Mouse (Mus musculus) forebrain, postnatal 0 days (tissue): ENCODE measurements at regions not wholly inside any gene's neighbourhood (a gene's known extent, or its start where the extent isn't known, plus 50 kb on each side); places are given as distances from the start of the nearest gene placed in this dataset.

ENCODE experiments used
- ATAC-seq: fragments of 200-750 bp; cut with Nextera tagmentation; 2 replicates; pipeline ENCODE4 v1.8.0; 2017; ENCODE audit warnings: mild to moderate bottlenecking, moderate library complexity
- DNase-seq: peaks from one replicate; pipeline ENCODE4 v3.0.0-alpha.2; 2015
- H3K27ac ChIP-seq: fragments of 300-500 bp; sonication (generic); 2 replicates; pipeline ENCODE4 v1.5.1; 2014; ENCODE audit warnings: low read depth, mild to moderate bottlenecking, antibody characterized with exemption, low read length, moderate library complexity, mixed read lengths
- H3K27me3 ChIP-seq: fragments of 300-500 bp; sonication (generic); 2 replicates; pipeline ENCODE4 v1.6.1; 2014; ENCODE audit warnings: mild to moderate bottlenecking, low read length, mixed read lengths; ENCODE audit not compliant: insufficient read depth
- H3K36me3 ChIP-seq: fragments of 300-500 bp; sonication (generic); 2 replicates; pipeline ENCODE4 v1.6.1; 2014; ENCODE audit warnings: mild to moderate bottlenecking, moderate library complexity; ENCODE audit not compliant: insufficient read depth
- H3K4me1 ChIP-seq: fragments of 300-500 bp; sonication (generic); 2 replicates; pipeline ENCODE4 v1.6.1; 2014; ENCODE audit warnings: antibody characterized with exemption; ENCODE audit not compliant: insufficient read depth
- H3K4me2 ChIP-seq: fragments of 300-500 bp; sonication (generic); 2 replicates; pipeline ENCODE4 v1.6.1; 2014; ENCODE audit warnings: low read depth, mild to moderate bottlenecking, moderate library complexity
- H3K4me3 ChIP-seq: fragments of 300-500 bp; sonication (generic); 2 replicates; pipeline ENCODE4 v1.5.1; 2014; ENCODE audit warnings: low read depth, low read length, mixed read lengths
- H3K9ac ChIP-seq: fragments of 300-500 bp; sonication (generic); 2 replicates; pipeline ENCODE4 v1.6.1; 2014; ENCODE audit warnings: mild to moderate bottlenecking
- H3K9me3 ChIP-seq: fragments of 300-500 bp; sonication (generic); 2 replicates; pipeline ENCODE4 v1.6.1; 2016; ENCODE audit warnings: low read length
- CTCF ChIP-seq: sonication (generic); IDR thresholded peaks from 2 replicates; pipeline ENCODE4 v1.5.1; 2016; ENCODE audit warnings: antibody characterized with exemption, control low read depth, low read depth
- WGBS: fragments of 180-500 bp; shearing (Covaris S2); extraction: QIAGEN DNeasy Blood & Tissue Kit; methylation state at CpG from one replicate; pipeline ENCODE4 v1.1.7; 2014; 5-methylcytosine and 5-hydroxymethylcytosine counted together

GRCm38 (mm10) chr16:21332411-21332810 lies 90.5 kb upstream of the Vps8 start:
- no peaks in the 10 kb centered on the region for H3K9me3 ChIP-seq
- peak overlapping the region; percentile 57 for H3K4me3 ChIP-seq
- peaks cover 11% of the 10 kb centered on the region; the same call in 1 of the 2 replicates for H3K4me1 ChIP-seq
- DNase-seq (no peak), ATAC-seq (no peak)
- no peaks in the 10 kb centered on the region for H3K27me3 ChIP-seq
- H3K27ac ChIP-seq, result peak overlapping the region; percentile 99
- TF ChIP-seq CTCF, result no peak
- H3K4me2 ChIP-seq, result peak overlapping the region; percentile 74
- peak overlapping the region; percentile 87 for H3K9ac ChIP-seq
- no peaks in the 10 kb centered on the region for H3K36me3 ChIP-seq
- WGBS, result 47% methylated on average over 7 of the region's 7 CpGs

GRCm38 (mm10) chr16:21332862-21333222 lies 90.1 kb upstream of the Vps8 start:
- DNase-seq (no peak), ATAC-seq (no peak; the same call in 1 of the 2 replicates)
- H3K9me3 ChIP-seq, result no peaks in the 10 kb centered on the region
- peak overlapping the region; percentile 87 for H3K9ac ChIP-seq
- H3K4me2 ChIP-seq, result peak overlapping the region; percentile 74
- no peaks in the 10 kb centered on the region for H3K36me3 ChIP-seq
- TF ChIP-seq CTCF, result no peak
- peaks cover 11% of the 10 kb centered on the region; the same call in 1 of the 2 replicates for H3K4me1 ChIP-seq
- H3K27me3 ChIP-seq, result no peaks in the 10 kb centered on the region
- H3K4me3 ChIP-seq, result peak overlapping the region; percentile 57
- 1% methylated on average over 14 of the region's 14 CpGs for WGBS
- H3K27ac ChIP-seq, result peak overlapping the region; percentile 99

- ATAC-seq (peak; percentile 96), DNase-seq (peak; percentile 95)
- Histone ChIP-seq H3K4me3 (peak overlapping the region; percentile 57), H3K9ac (peak overlapping the region; percentile 87), H3K4me2 (peak overlapping the region; percentile 74), H3K4me1 (peaks cover 11% of the 10 kb centered on the region; the same call in 1 of the 2 replicates), H3K9me3 (no peaks in the 10 kb centered on the region), H3K27me3 (no peaks in the 10 kb centered on the region), H3K27ac (peak overlapping the region; percentile 99), H3K36me3 (no peaks in the 10 kb centered on the region)
- 1% methylated on average over 44 of the region's 44 CpGs for WGBS
- TF ChIP-seq CTCF, result peak; percentile 23; the same call in 1 of the 2 replicates
Observed at GRCm38 (mm10) chr16:21333223-21333951, 89.5 kb upstream of the Vps8 start.

- no peak overlapping the region for H3K4me3 ChIP-seq
- peak; percentile 16 for ATAC-seq
- no peak overlapping the region for H3K4me2 ChIP-seq
- no peaks in the 10 kb centered on the region for H3K27me3 ChIP-seq
- TF ChIP-seq CTCF, result no peak
- H3K27ac ChIP-seq, result peak overlapping the region; percentile 76
- DNase-seq, result no peak
- H3K36me3 ChIP-seq, result no peaks in the 10 kb centered on the region
- peak overlapping the region; percentile 10; the same call in 1 of the 2 replicates for H3K9ac ChIP-seq
- no peaks in the 10 kb centered on the region for H3K9me3 ChIP-seq
- H3K4me1 ChIP-seq, result peaks cover 11% of the 10 kb centered on the region; the same call in 1 of the 2 replicates
- 22% methylated on average over 6 of the region's 6 CpGs for WGBS
Observed at GRCm38 (mm10) chr16:21339061-21339459, 83.9 kb upstream of the Vps8 start.

GRCm38 (mm10) chr16:21339460-21340081 lies 83.3 kb upstream of the Vps8 start:
- no peak overlapping the region for H3K4me2 ChIP-seq
- DNase-seq (peak; percentile 80), ATAC-seq (peak; percentile 95)
- H3K4me1 ChIP-seq, result peaks cover 9% of the 10 kb centered on the region; the same call in 1 of the 2 replicates
- H3K4me3 ChIP-seq, result no peak overlapping the region
- peak overlapping the region; percentile 76 for H3K27ac ChIP-seq
- no peaks in the 10 kb centered on the region for H3K27me3 ChIP-seq
- no peak for TF ChIP-seq CTCF
- H3K9ac ChIP-seq, result no peak overlapping the region
- WGBS, result 7% methylated on average over 11 of the region's 11 CpGs
- no peaks in the 10 kb centered on the region for H3K36me3 ChIP-seq
- H3K9me3 ChIP-seq, result no peaks in the 10 kb centered on the region

- no peak overlapping the region for H3K4me2 ChIP-seq
- H3K4me1 ChIP-seq, result peaks cover 9% of the 10 kb centered on the region; the same call in 1 of the 2 replicates
- H3K9me3 ChIP-seq, result no peaks in the 10 kb centered on the region
- ATAC-seq (peak; percentile 66), DNase-seq (peak; percentile 69)
- no peaks in the 10 kb centered on the region for H3K36me3 ChIP-seq
- H3K27me3 ChIP-seq, result no peaks in the 10 kb centered on the region
- TF ChIP-seq CTCF, result no peak
- H3K4me3 ChIP-seq, result no peak overlapping the region
- H3K27ac ChIP-seq, result peak overlapping the region; percentile 76
- no peak overlapping the region for H3K9ac ChIP-seq
- 10% methylated on average over 7 of the region's 7 CpGs for WGBS
Observed at GRCm38 (mm10) chr16:21340136-21340535, 82.8 kb upstream of the Vps8 start.

- no peak overlapping the region for H3K4me2 ChIP-seq
- H3K9me3 ChIP-seq, result no peaks in the 10 kb centered on the region
- no peak for ATAC-seq
- H3K4me1 ChIP-seq, result no peaks in the 10 kb centered on the region
- no peak for TF ChIP-seq CTCF
- no peak for DNase-seq
- no peak overlapping the region for H3K4me3 ChIP-seq
- no peaks in the 10 kb centered on the region for H3K27me3 ChIP-seq
- H3K9ac ChIP-seq, result no peak overlapping the region
- 74% methylated on average over 1 of the region's 1 CpGs for WGBS
- no peak overlapping the region for H3K27ac ChIP-seq
- no peaks in the 10 kb centered on the region for H3K36me3 ChIP-seq
Observed at GRCm38 (mm10) chr16:21349869-21350268, 73.0 kb upstream of the Vps8 start.
